Mouse (Mus musculus) E14TG2a.4 (cell line): Measurements from ENCODE around the gene Abi3bp.

ENCODE experiments used
- H3K27me3 ChIP-seq: 2 replicates; pipeline ENCODE4 v1.6.1; 2014; ENCODE audit warnings: low read length, control low read depth; ENCODE audit not compliant: insufficient read depth
- H3K36me3 ChIP-seq: 2 replicates; pipeline ENCODE4 v1.6.1; 2014; ENCODE audit warnings: low read length, control low read depth; ENCODE audit not compliant: insufficient read depth
- H3K4me1 ChIP-seq: replicated peaks from 2 replicates; pipeline ENCODE4 v1.6.1; 2014; ENCODE audit warnings: low read depth, low read length, control low read depth
- H3K4me3 ChIP-seq: replicated peaks from 2 replicates; pipeline ENCODE4 v1.5.1; 2014; ENCODE audit warnings: mild to moderate bottlenecking, low read length
- H3K9me3 ChIP-seq: 2 replicates; pipeline ENCODE4 v1.6.1; 2014; ENCODE audit warnings: low read length, control low read depth
- CTCF ChIP-seq: conservative IDR thresholded peaks from 2 replicates; pipeline ENCODE4 v1.5.1; 2014; ENCODE audit warnings: low read length
- NANOG ChIP-seq: IDR thresholded peaks from 2 replicates; pipeline ENCODE4 v1.6.1; 2014; ENCODE audit warnings: borderline replicate concordance, low read length, mixed read lengths
- POU5F1 ChIP-seq: IDR thresholded peaks from 2 replicates; pipeline ENCODE4 v1.6.1; 2014; ENCODE audit warnings: low read length, borderline replicate concordance

Gene Abi3bp

GRCm38 (mm10) chr16:56579536-56579935 is 101.9 kb downstream of the Abi3bp start:
- no peaks in the 10 kb centered on the region for H3K36me3 ChIP-seq
- H3K9me3 ChIP-seq: no peaks in the 10 kb centered on the region
- H3K4me3 ChIP-seq: no peak overlapping the region
- H3K4me1 ChIP-seq: no peaks in the 10 kb centered on the region
- TF ChIP-seq CTCF (no peak), POU5F1 (no peak), NANOG (no peak)
- no peaks in the 10 kb centered on the region for H3K27me3 ChIP-seq

GRCm38 (mm10) chr16:56593581-56593980 is 115.9 kb downstream of the Abi3bp start:
- H3K27me3 ChIP-seq: no peaks in the 10 kb centered on the region
- no peaks in the 10 kb centered on the region for H3K36me3 ChIP-seq
- no peaks in the 10 kb centered on the region for H3K4me1 ChIP-seq
- TF ChIP-seq NANOG (no peak), CTCF (no peak), POU5F1 (no peak)
- no peak overlapping the region for H3K4me3 ChIP-seq
- H3K9me3 ChIP-seq: no peaks in the 10 kb centered on the region

DNA sequence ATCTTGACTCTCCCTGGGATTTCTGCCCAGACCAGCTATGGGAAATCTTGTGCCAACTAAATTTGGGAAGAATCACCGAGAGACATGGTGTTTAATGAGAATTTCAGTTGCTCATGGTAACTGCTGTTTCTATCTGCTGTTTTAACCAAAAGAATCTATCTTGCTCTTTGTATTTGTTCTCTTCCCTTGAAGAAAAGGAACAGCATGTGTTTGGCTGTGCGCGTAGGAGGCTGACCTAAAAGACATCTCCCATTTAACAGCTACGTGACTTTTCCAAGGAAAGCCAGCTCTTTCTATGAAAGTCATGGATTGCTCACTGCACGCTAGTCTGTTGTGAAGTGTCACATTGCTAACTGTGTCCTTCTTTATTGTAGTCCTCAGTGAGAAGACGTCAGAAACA is 117.2 kb downstream of the Abi3bp start:
- Histone ChIP-seq H3K36me3 (no peaks in the 10 kb centered on the region), H3K27me3 (no peaks in the 10 kb centered on the region), H3K4me3 (no peak overlapping the region), H3K9me3 (no peaks in the 10 kb centered on the region), H3K4me1 (no peaks in the 10 kb centered on the region)
- TF ChIP-seq CTCF (no peak), NANOG (no peak), POU5F1 (no peak)

GRCm38 (mm10) chr16:56598427-56598826 is 120.7 kb downstream of the Abi3bp start:
- H3K4me1 ChIP-seq: no peaks in the 10 kb centered on the region
- H3K9me3 ChIP-seq: no peaks in the 10 kb centered on the region
- H3K27me3 ChIP-seq: no peaks in the 10 kb centered on the region
- H3K36me3 ChIP-seq: no peaks in the 10 kb centered on the region
- H3K4me3 ChIP-seq: no peak overlapping the region
- no peak for TF ChIP-seq NANOG
- TF ChIP-seq CTCF: no peak
- no peak for TF ChIP-seq POU5F1

GRCm38 (mm10) chr16:56602394-56602793 is 124.7 kb downstream of the Abi3bp start:
- no peaks in the 10 kb centered on the region for H3K36me3 ChIP-seq
- H3K27me3 ChIP-seq: no peaks in the 10 kb centered on the region
- no peak overlapping the region for H3K4me3 ChIP-seq
- TF ChIP-seq POU5F1 (no peak), NANOG (no peak), CTCF (no peak)
- no peaks in the 10 kb centered on the region for H3K4me1 ChIP-seq
- no peaks in the 10 kb centered on the region for H3K9me3 ChIP-seq

DNA sequence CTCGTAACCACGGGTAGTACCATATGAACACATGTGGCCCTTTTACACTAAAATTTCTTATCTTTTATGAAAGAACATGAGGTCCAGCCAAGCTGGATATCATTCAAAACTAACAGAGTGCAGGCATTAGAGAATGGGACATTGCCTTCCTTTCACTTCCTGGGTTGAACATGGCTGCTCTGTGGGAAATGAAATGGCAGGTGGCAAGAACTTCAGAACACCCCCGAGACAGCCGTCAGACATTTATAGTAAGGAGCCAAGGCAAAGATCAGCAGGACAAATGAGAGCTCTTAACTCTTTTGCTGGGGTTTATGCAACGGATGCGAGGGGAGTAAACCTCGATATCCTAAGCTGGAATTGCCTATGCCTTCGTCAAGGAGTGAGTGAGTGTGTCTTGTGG is 132.9 kb downstream of the Abi3bp start:
- Histone ChIP-seq H3K4me1 (0 out of 2 replicates have a peak, but pooled peaks cover 11% of the 10 kb centered on the region), H3K9me3 (no peaks in the 10 kb centered on the region), H3K4me3 (no peak overlapping the region), H3K27me3 (no peaks in the 10 kb centered on the region), H3K36me3 (no peaks in the 10 kb centered on the region)
- TF ChIP-seq NANOG (no peak), POU5F1 (no peak), CTCF (no peak)

- Histone ChIP-seq H3K27me3 (no peaks in the 10 kb centered on the region), H3K9me3 (no peaks in the 10 kb centered on the region), H3K4me3 (no peak overlapping the region), H3K36me3 (no peaks in the 10 kb centered on the region), H3K4me1 (0 out of 2 replicates have a peak, but pooled peaks cover 11% of the 10 kb centered on the region)
- TF ChIP-seq POU5F1: no peak
- TF ChIP-seq NANOG: no peak
- TF ChIP-seq CTCF: no peak
Measured at GRCm38 (mm10) chr16:56611096-56611867, 133.6 kb downstream of the Abi3bp start.

DNA sequence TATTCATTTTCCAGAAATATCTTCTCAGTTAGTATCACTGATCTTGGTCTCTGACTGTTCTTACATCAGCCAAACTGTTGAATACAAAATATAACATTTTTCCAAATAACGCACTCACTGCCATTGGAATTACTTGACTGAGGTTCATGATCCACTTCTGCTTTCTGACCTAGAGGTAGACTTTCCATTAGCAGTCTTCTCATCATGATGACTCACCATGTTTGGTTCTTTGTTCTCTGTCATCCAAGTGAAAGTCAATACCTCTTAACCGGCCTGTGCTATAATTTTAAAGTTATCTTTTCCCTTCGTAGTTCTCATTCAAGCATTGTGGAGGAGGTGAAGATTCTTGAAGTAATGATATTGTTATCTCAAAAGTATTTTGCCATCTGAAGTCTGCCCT is 160.9 kb downstream of the Abi3bp start:
- Histone ChIP-seq H3K36me3 (no peaks in the 10 kb centered on the region), H3K4me1 (no peaks in the 10 kb centered on the region), H3K4me3 (no peak overlapping the region), H3K27me3 (no peaks in the 10 kb centered on the region), H3K9me3 (no peaks in the 10 kb centered on the region)
- TF ChIP-seq CTCF (no peak), NANOG (no peak), POU5F1 (no peak)

DNA sequence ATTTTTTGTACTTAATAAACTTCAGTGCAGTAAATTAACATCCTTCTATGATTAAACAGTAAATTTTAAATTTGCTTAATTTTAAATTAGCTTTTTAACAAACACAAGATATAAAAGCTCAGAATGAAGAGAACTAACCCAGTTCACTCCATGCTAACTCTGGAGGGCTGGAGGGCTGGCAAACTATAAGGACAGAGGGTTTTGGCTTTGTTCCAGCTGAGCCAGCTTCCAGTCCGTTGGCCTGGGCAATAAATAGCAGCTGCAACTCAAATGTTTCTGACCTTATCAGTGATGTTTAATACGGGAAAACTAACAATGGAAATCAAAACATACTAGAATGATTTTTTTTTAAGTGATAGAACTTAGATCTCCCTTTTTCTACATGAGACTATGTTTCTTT is 167.6 kb downstream of the Abi3bp start:
- Histone ChIP-seq H3K36me3 (no peaks in the 10 kb centered on the region), H3K9me3 (no peaks in the 10 kb centered on the region), H3K4me1 (no peaks in the 10 kb centered on the region), H3K4me3 (no peak overlapping the region), H3K27me3 (no peaks in the 10 kb centered on the region)
- TF ChIP-seq NANOG (no peak), CTCF (no peak), POU5F1 (no peak)
